Mouse (Mus musculus): ENCODE results near the gene Atp2b2. TPM values are rescaled to one million over a fixed set of nuclear protein-coding genes. Genes with fewer than 3 reads are reported as not detected.

Gene Atp2b2
- polyA plus RNA-seq, 1 experiment: 1.6 TPM

DNA sequence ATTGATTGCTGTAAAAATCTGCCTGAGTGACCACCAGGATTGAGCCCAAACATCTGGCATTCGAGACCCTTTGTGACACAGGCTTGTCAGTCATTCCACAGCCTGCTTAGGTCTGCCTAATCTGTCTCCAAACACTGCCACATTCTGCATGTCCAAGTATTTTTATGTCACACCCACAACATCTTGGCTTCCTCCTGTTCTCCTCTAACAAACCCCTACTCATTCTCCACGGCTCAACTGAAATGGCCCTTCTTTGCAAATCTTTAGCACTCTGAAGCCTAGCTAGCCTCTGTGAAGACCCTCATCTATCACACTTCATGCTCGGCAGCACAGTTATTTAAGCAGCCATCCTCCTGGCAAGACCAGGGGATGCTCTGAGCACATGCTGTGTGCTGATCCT lies 72.7 kb downstream of the Atp2b2 start:
- 37% methylated on average over 3 of the region's 3 CpGs for WGBS
- no peak for DNase-seq
- no peak for TF ChIP-seq CTCF (IDR thresholded peaks at IDR 0.05; ENCODE audit: insufficient read depth, low read length)
- no peak for TF ChIP-seq POLR2A (IDR thresholded peaks at IDR 0.05; ENCODE audit: borderline replicate concordance, extremely low read depth, low read depth, low read length)
- H3K4me3 ChIP-seq (replicated peaks; ENCODE audit: extremely low read depth, low read depth, low read length): no peak overlapping the region
- no peaks in the 10 kb centered on the region for H3K4me1 ChIP-seq (ENCODE audit: control insufficient read depth, insufficient read depth, low read length)

GRCm38 (mm10) chr6:113962811-113963210 lies 79.6 kb downstream of the Atp2b2 start:
- TF ChIP-seq CTCF (IDR thresholded peaks at IDR 0.05; ENCODE audit: insufficient read depth, low read length) (no peak), POLR2A (IDR thresholded peaks at IDR 0.05; ENCODE audit: borderline replicate concordance, extremely low read depth, low read depth, low read length) (no peak)
- WGBS: 7% methylated on average over 3 of the region's 3 CpGs
- no peak for DNase-seq
- H3K4me3 ChIP-seq (replicated peaks; ENCODE audit: extremely low read depth, low read depth, low read length): no peak overlapping the region
- no peaks in the 10 kb centered on the region for H3K4me1 ChIP-seq (ENCODE audit: control insufficient read depth, insufficient read depth, low read length)

DNA sequence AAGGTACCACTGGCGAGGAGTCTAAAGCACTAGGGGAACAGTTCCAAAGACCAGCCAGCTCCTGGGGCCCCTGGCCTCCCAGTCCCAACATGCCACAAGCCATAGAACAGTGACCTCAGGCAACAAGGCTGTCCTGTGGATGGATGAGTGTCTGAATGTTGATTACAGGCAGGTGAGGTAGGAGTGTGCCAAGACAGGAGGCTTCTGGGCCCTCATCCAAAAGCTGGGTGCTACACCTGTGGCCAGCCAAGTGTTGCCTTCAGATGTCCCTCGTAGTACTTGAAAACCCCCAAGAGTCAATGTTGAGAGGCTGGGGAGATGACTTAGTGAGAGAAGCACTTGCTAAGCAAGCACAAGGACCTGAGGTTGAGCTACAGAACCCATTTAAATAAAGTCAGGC lies 80.8 kb downstream of the Atp2b2 start:
- no peak for TF ChIP-seq POLR2A (IDR thresholded peaks at IDR 0.05; ENCODE audit: borderline replicate concordance, extremely low read depth, low read depth, low read length)
- no peak for TF ChIP-seq CTCF (IDR thresholded peaks at IDR 0.05; ENCODE audit: insufficient read depth, low read length)
- 0 out of 2 replicates have a peak, but pooled peaks cover 1% of the 10 kb centered on the region for H3K4me1 ChIP-seq (ENCODE audit: control insufficient read depth, insufficient read depth, low read length)
- DNase-seq: no peak
- H3K4me3 ChIP-seq (replicated peaks; ENCODE audit: extremely low read depth, low read depth, low read length): no peak overlapping the region
- WGBS: 53% methylated on average over 2 of the region's 2 CpGs

DNA sequence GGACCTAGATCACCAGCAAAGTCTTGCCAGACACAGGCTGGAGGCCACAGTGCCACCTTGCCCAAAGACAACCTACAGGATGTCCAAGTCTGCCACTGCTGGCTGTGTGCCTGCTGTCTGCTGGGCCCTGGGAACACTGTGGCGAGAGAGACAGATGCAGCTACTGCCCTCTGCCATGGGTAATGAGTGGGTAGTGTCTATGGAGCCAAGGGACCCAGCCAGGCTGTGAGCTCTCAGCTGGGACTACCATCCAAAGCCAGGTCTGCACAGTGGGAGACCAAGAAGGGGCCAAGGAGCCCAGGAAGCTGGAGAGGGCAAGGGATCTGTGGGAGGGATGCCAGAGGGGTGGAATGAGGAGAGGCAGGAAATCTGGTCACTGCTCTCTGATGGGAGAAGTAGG lies 83.1 kb downstream of the Atp2b2 start:
- WGBS: 39% methylated on average over 1 of the region's 1 CpGs
- H3K4me1 ChIP-seq (ENCODE audit: control insufficient read depth, insufficient read depth, low read length): 0 out of 2 replicates have a peak, but pooled peaks cover 3% of the 10 kb centered on the region
- TF ChIP-seq POLR2A (IDR thresholded peaks at IDR 0.05; ENCODE audit: borderline replicate concordance, extremely low read depth, low read depth, low read length) (no peak), CTCF (IDR thresholded peaks at IDR 0.05; ENCODE audit: insufficient read depth, low read length) (no peak)

GRCm38 (mm10) chr6:113958714-113959113 lies 83.7 kb downstream of the Atp2b2 start:
- Histone ChIP-seq H3K4me3 (replicated peaks; ENCODE audit: extremely low read depth, low read depth, low read length) (no peak overlapping the region), H3K4me1 (ENCODE audit: control insufficient read depth, insufficient read depth, low read length) (0 out of 2 replicates have a peak, but pooled peaks cover 3% of the 10 kb centered on the region)
- WGBS: 50% methylated on average over 2 of the region's 2 CpGs
- no peak for DNase-seq
- TF ChIP-seq POLR2A (IDR thresholded peaks at IDR 0.05; ENCODE audit: borderline replicate concordance, extremely low read depth, low read depth, low read length) (no peak), CTCF (IDR thresholded peaks at IDR 0.05; ENCODE audit: insufficient read depth, low read length) (no peak)

More for the DNA sequence above, 83.1 kb downstream of the Atp2b2 start:
- no peak for DNase-seq
- H3K4me3 ChIP-seq (replicated peaks; ENCODE audit: extremely low read depth, low read depth, low read length): no peak overlapping the region

DNA sequence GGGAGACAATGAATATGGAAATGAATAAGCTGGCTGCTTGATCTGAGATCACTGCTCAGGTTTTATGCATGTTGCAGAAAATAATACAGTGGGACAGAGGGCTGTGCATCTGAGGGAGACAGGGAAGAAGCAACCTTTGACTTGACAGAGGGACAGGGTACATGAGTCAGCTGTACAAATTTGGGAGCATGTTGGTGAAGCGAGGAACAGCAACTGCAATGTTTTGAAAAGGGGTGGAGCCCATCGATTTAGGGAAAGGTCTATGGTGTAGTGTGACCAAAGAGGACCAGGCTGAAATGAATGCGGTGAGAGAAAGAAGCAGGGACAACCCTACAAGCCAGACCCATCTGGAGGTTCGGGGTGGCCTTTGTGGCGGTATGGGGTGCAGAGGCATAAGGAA lies 84.4 kb downstream of the Atp2b2 start:
- TF ChIP-seq CTCF (IDR thresholded peaks at IDR 0.05; ENCODE audit: insufficient read depth, low read length) (no peak), POLR2A (IDR thresholded peaks at IDR 0.05; ENCODE audit: borderline replicate concordance, extremely low read depth, low read depth, low read length) (no peak)
- 0 out of 2 replicates have a peak, but pooled peaks cover 3% of the 10 kb centered on the region for H3K4me1 ChIP-seq (ENCODE audit: control insufficient read depth, insufficient read depth, low read length)
- H3K4me3 ChIP-seq (replicated peaks; ENCODE audit: extremely low read depth, low read depth, low read length): no peak overlapping the region
- no peak for DNase-seq
- 76% methylated on average over 5 of the region's 5 CpGs for WGBS

DNA sequence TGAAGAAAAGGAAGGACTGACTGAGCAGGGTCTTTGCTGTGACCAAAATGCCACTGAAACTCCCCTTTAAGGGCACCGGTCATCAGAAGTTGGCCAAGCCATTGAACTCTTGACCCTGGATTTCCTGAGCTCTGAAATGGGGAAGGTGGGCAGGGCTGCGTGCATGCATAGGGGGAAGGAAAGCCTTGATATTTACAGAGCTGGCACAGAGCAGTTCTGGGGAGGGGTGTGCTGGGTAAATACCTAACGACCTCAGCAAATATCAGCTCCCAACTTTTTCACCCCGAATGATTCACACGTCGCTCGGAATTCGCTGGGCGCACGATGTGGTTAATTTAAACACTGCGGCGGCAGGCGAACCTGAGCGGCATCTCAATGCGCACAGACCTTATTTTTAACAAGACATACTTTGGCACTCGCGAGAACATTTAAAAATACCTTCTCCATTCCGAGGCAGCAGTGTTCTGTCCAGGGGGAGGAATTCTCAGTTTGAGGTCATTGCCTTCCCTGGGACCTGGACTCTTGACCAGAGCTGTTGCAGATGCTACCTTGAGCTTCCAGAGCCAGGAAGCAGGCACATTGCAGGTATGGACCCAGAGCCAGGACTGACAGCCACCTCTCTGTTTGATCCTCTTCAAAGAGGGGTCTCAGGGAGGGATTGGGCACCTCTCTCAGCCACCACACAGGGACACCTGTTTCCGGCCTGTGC lies 85.0 kb downstream of the Atp2b2 start:
- TF ChIP-seq POLR2A (IDR thresholded peaks at IDR 0.05; ENCODE audit: borderline replicate concordance, extremely low read depth, low read depth, low read length) (no peak), CTCF (IDR thresholded peaks at IDR 0.05; ENCODE audit: insufficient read depth, low read length) (no peak)
- 59% methylated on average over 19 of the region's 19 CpGs for WGBS
- DNase-seq: no peak
- H3K4me3 ChIP-seq (replicated peaks; ENCODE audit: extremely low read depth, low read depth, low read length): no peak overlapping the region
- 0 out of 2 replicates have a peak, but pooled peaks cover 3% of the 10 kb centered on the region for H3K4me1 ChIP-seq (ENCODE audit: control insufficient read depth, insufficient read depth, low read length)

GRCm38 (mm10) chr6:113947515-113947914 lies 94.9 kb downstream of the Atp2b2 start:
- no peak overlapping the region for H3K4me3 ChIP-seq (replicated peaks; ENCODE audit: extremely low read depth, low read depth, low read length)
- 80% methylated on average over 8 of the region's 8 CpGs for WGBS

GRCm38 (mm10) chr6:113942355-113942754 lies 100.1 kb downstream of the Atp2b2 start:
- 49% methylated on average over 12 of the region's 12 CpGs for WGBS

More at GRCm38 (mm10) chr6:113947515-113947914, 94.9 kb downstream of the Atp2b2 start:
- H3K4me1 ChIP-seq (ENCODE audit: control insufficient read depth, insufficient read depth, low read length): no peaks in the 10 kb centered on the region
- no peak for TF ChIP-seq POLR2A (IDR thresholded peaks at IDR 0.05; ENCODE audit: borderline replicate concordance, extremely low read depth, low read depth, low read length)
- no peak for TF ChIP-seq CTCF (IDR thresholded peaks at IDR 0.05; ENCODE audit: insufficient read depth, low read length)
- no peak for DNase-seq

DNA sequence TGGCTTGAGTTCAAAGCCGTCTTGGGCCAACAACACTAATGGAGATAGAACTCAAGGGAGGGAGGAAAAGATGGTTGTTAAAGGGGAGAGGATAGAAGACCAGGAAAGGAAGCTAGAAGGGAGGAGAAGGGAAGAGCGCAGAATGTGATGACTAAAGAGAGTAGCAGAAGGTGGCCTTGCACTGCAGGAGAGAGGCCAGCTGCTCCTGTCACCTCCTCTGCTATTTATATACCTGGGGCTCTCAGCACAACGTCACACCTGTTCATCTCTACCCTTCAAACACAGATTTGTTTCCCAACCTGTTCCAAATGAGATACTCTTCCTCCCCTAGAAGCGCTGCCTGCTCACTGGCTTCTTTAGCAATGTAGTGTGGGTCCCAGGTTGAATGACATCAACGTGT lies 101.1 kb downstream of the Atp2b2 start:
- WGBS: 71% methylated on average over 5 of the region's 5 CpGs
- DNase-seq: no peak
- TF ChIP-seq CTCF (IDR thresholded peaks at IDR 0.05; ENCODE audit: insufficient read depth, low read length) (no peak), POLR2A (IDR thresholded peaks at IDR 0.05; ENCODE audit: borderline replicate concordance, extremely low read depth, low read depth, low read length) (no peak)

More at GRCm38 (mm10) chr6:113942355-113942754, 100.1 kb downstream of the Atp2b2 start:
- no peak overlapping the region for H3K4me3 ChIP-seq (replicated peaks; ENCODE audit: extremely low read depth, low read depth, low read length)
- TF ChIP-seq POLR2A (IDR thresholded peaks at IDR 0.05; ENCODE audit: borderline replicate concordance, extremely low read depth, low read depth, low read length) (no peak), CTCF (IDR thresholded peaks at IDR 0.05; ENCODE audit: insufficient read depth, low read length) (no peak)
- peaks cover under 1% of the 10 kb centered on the region; the same call in 1 of the 2 replicates for H3K4me1 ChIP-seq (ENCODE audit: control insufficient read depth, insufficient read depth, low read length)
- no peak for DNase-seq

More for the DNA sequence above, 101.1 kb downstream of the Atp2b2 start:
- Histone ChIP-seq H3K4me1 (ENCODE audit: control insufficient read depth, insufficient read depth, low read length) (peaks cover 4% of the 10 kb centered on the region; the same call in 1 of the 2 replicates), H3K4me3 (replicated peaks; ENCODE audit: extremely low read depth, low read depth, low read length) (no peak overlapping the region)

Data from lung, adult 2 months (tissue).